Mouse (Mus musculus) heart, embryonic 15.5 days (tissue): ENCODE results near the gene Rps10. TPM values are rescaled to one million over a fixed set of nuclear protein-coding genes. Genes with fewer than 3 reads are reported as not detected.
A peak's percentile ranks its signal among the peaks of the same experiment; 100 is the strongest.

Source experiments
- ATAC-seq: fragments of 200-750 bp; cut with Nextera tagmentation; replicated peaks from 2 replicates; pipeline ENCODE4 v1.8.0; 2017; ENCODE audit warnings: low read depth, moderate TSS enrichment; ENCODE audit not compliant: insufficient number of reproducible peaks, insufficient read depth, low FRiP score
- H3K27ac ChIP-seq: fragments of 300-500 bp; sonication (generic); 2 replicates; pipeline ENCODE4 v1.5.1; 2015; ENCODE audit warnings: mild to moderate bottlenecking, inconsistent platforms
- H3K27me3 ChIP-seq: fragments of 300-500 bp; sonication (generic); 2 replicates; pipeline ENCODE4 v1.6.1; 2015; ENCODE audit warnings: inconsistent platforms
- H3K36me3 ChIP-seq: fragments of 300-500 bp; sonication (generic); 2 replicates; pipeline ENCODE4 v1.6.1; 2015; ENCODE audit warnings: mild to moderate bottlenecking, inconsistent platforms
- H3K4me1 ChIP-seq: fragments of 300-500 bp; sonication (generic); replicated peaks from 2 replicates; pipeline ENCODE4 v1.6.1; 2015; ENCODE audit warnings: inconsistent platforms
- H3K4me2 ChIP-seq: fragments of 300-500 bp; sonication (generic); 2 replicates; pipeline ENCODE4 v1.6.1; 2015; ENCODE audit warnings: inconsistent platforms, mild to moderate bottlenecking, moderate library complexity
- H3K4me3 ChIP-seq: fragments of 300-500 bp; sonication (generic); 2 replicates; pipeline ENCODE4 v1.5.1; 2015; ENCODE audit warnings: mild to moderate bottlenecking, inconsistent platforms
- H3K9ac ChIP-seq: fragments of 300-500 bp; sonication (generic); 2 replicates; pipeline ENCODE4 v1.6.1; 2015; ENCODE audit warnings: mild to moderate bottlenecking, inconsistent platforms
- H3K9me3 ChIP-seq: fragments of 300-500 bp; sonication (generic); replicated peaks from 2 replicates; pipeline ENCODE4 v1.6.1; 2016; ENCODE audit warnings: inconsistent platforms
- WGBS: fragments of 180-500 bp; shearing (Covaris S2); methylation state at CpG from one replicate; pipeline ENCODE4 v1.1.7; 2015; ENCODE audit warnings: mixed read lengths; 5-methylcytosine and 5-hydroxymethylcytosine counted together
- polyA plus RNA-seq: library from polyadenylated mRNA; unstranded; fragments of >200 nt; fragmentation: Nextera tagmentation; extraction: Ambion mirVana; gene quantifications from 2 replicates; pipeline ENCODE4 v1.2.1, GENCODE M21; 2015

The Rps10 gene
- polyA plus RNA-seq, 1 experiment from 2014 or later = 536 TPM

GRCm38 (mm10) chr17:27588231-27588630 lies 48.2 kb downstream of the Rps10 start:
- H3K9me3 ChIP-seq = no peaks in the 10 kb centered on the region
- peaks cover 25% of the 10 kb centered on the region; the same call in 1 of the 2 replicates for H3K36me3 ChIP-seq
- peak overlapping the region; percentile 95 for H3K27ac ChIP-seq
- ATAC-seq = no peak
- H3K4me3 ChIP-seq = no peak overlapping the region
- H3K27me3 ChIP-seq = no peaks in the 10 kb centered on the region
- H3K4me2 ChIP-seq = no peak overlapping the region
- 54% methylated on average over 8 of the region's 8 CpGs for WGBS
- H3K4me1 ChIP-seq = peaks cover 74% of the 10 kb centered on the region
- H3K9ac ChIP-seq = no peak overlapping the region

GRCm38 (mm10) chr17:27587252-27587651 lies 49.2 kb downstream of the Rps10 start:
- Histone ChIP-seq H3K4me1 (peaks cover 73% of the 10 kb centered on the region), H3K4me2 (peak overlapping the region; percentile 46), H3K36me3 (peaks cover 26% of the 10 kb centered on the region), H3K4me3 (no peak overlapping the region), H3K27ac (peak overlapping the region; percentile 95), H3K27me3 (no peaks in the 10 kb centered on the region), H3K9me3 (no peaks in the 10 kb centered on the region), H3K9ac (peak overlapping the region; percentile 44; the same call in 1 of the 2 replicates)
- WGBS = 31% methylated on average over 12 of the region's 12 CpGs
- ATAC-seq = peak; percentile 78

DNA sequence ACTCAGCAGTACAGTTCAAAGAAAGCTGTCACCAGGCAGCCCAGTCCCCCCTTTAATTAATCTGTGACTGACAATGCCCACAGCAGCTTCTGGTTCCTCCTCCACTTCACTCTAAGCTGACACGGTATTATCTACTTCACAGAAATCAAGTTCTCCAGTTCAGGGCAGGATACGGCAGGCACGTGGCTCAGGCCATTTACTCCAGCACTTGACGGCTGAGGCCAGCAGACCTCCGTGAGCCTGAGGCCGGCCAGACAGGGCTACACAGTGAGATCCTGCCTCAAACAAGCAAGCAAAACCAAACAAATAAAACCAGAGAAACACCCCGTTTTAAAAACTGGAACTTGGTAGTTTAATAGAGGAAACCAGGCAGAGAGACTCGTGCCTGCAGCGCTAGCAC lies 49.8 kb downstream of the Rps10 start:
- H3K4me2 ChIP-seq = peak overlapping the region; percentile 46
- WGBS = 42% methylated on average over 9 of the region's 9 CpGs
- H3K9ac ChIP-seq = peak overlapping the region; percentile 44; the same call in 1 of the 2 replicates

DNA sequence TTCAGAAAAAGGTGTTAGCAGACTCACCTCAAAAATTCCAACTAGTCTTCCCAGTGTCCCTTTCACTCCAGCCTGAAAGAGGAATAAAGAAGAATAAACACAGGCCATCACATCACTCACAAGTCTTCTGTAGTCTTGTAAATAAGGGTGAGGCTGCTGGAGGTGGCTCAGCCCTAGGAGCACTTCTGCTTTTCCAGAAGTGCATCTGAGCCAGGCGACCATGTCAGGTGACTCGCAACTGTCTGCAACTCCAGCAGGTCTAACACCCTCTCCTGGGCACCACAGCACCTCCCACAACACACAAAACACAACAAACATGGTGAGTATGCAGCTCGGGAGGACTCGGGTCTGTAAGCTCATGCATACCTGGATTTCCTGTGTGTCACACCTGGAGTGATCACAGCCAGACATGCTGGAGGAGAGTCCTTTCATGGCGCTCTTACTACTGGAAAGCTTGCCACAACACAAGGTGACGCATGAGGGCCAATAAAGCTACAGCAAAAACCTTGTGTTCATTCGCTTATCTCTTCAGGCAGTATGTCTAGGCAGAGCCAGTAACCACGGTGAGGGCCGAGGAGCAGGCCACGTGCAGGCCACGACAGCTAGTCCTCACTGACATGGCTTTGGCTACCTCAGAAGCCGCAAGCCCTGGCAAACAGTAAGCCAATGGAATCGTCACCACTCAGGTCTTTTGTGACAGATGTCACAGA lies 53.1 kb downstream of the Rps10 start:
- Histone ChIP-seq H3K9me3 (no peaks in the 10 kb centered on the region), H3K27ac (no peak overlapping the region), H3K36me3 (peaks cover 62% of the 10 kb centered on the region), H3K4me1 (peaks cover 41% of the 10 kb centered on the region), H3K4me3 (no peak overlapping the region), H3K4me2 (no peak overlapping the region), H3K27me3 (no peaks in the 10 kb centered on the region), H3K9ac (no peak overlapping the region)
- ATAC-seq = no peak
- WGBS = 76% methylated on average over 13 of the region's 13 CpGs

More for the DNA sequence above, 49.8 kb downstream of the Rps10 start:
- Histone ChIP-seq H3K27ac (peak overlapping the region; percentile 95), H3K4me1 (peaks cover 67% of the 10 kb centered on the region), H3K27me3 (no peaks in the 10 kb centered on the region), H3K4me3 (no peak overlapping the region), H3K36me3 (peaks cover 32% of the 10 kb centered on the region), H3K9me3 (no peaks in the 10 kb centered on the region)
- ATAC-seq = peak; percentile 63; the same call in 1 of the 2 replicates

Other genes starting within 250 kb of the Rps10 start
- gene Grm4, start 115.3 kb downstream of the Rps10 start, polyA plus RNA-seq = 0.05 and 0.36 TPM in 2 replicates
- 95.0 and 152 TPM in 2 replicates for gene Hmga1, start 80.2 kb downstream of the Rps10 start, polyA plus RNA-seq
- gene AI413582, start 70.9 kb downstream of the Rps10 start, polyA plus RNA-seq = 14.5 and 23.0 TPM in 2 replicates
- gene Nudt3, start 13.2 kb downstream of the Rps10 start, polyA plus RNA-seq = 132 and 145 TPM in 2 replicates
- gene RPS10-NUDT3, start 1.4 kb downstream of the Rps10 start, polyA plus RNA-seq = not detected in 2 replicates
- 0.54 and 0.82 TPM in 2 replicates for gene Pacsin1, start 18.8 kb upstream of the Rps10 start, polyA plus RNA-seq
- gene Spdef, start 92.3 kb upstream of the Rps10 start, polyA plus RNA-seq = 0.25 and 0.28 TPM in 2 replicates
- 11.9 and 14.1 TPM in 2 replicates for gene D17Wsu92e, start 184.0 kb upstream of the Rps10 start, polyA plus RNA-seq
- gene Snrpc, start 201.5 kb upstream of the Rps10 start, polyA plus RNA-seq = 186 and 202 TPM in 2 replicates
- gene Uhrf1bp1, start 219.8 kb upstream of the Rps10 start, polyA plus RNA-seq = 3.0 and 3.8 TPM in 2 replicates